Mouse (Mus musculus): ENCODE data around the gene Selenom.
A peak's percentile ranks its signal among the peaks of the same experiment; 100 is the strongest.

Selenom gene

GRCm38 (mm10) chr11:3513291-3513690, 1.2 kb upstream of the Selenom start:
- DNase-seq (ENCODE audit: low spot score in 2 of 2): no peak

GRCm38 (mm10) chr11:3515216-3515615, 732 bp downstream of the Selenom start:
- DNase-seq (ENCODE audit: low spot score in 2 of 2): peak in 1 of 2 experiments; percentile 28

- no peak for DNase-seq (ENCODE audit: low spot score in 2 of 2)
Measured at GRCm38 (mm10) chr11:3515637-3516036, 1.2 kb downstream of the Selenom start.

- DNase-seq (ENCODE audit: low spot score in 2 of 2): no peak
Measured at GRCm38 (mm10) chr11:3516121-3516520, 1.6 kb downstream of the Selenom start.

GRCm38 (mm10) chr11:3516859-3517845, 2.7 kb downstream of the Selenom start:
- DNase-seq (ENCODE audit: low spot score in 2 of 2): peak; percentile 27 to 40

GRCm38 (mm10) chr11:3517846-3518732, 3.6 kb downstream of the Selenom start:
- DNase-seq (ENCODE audit: low spot score in 2 of 2): no peak

- no peak for DNase-seq (ENCODE audit: low spot score in 2 of 2)
Measured at GRCm38 (mm10) chr11:3519051-3519726, 4.7 kb downstream of the Selenom start.

- no peak for DNase-seq (ENCODE audit: low spot score in 2 of 2)
Measured at GRCm38 (mm10) chr11:3519756-3520398, 5.4 kb downstream of the Selenom start.

GRCm38 (mm10) chr11:3520919-3521318, 6.4 kb downstream of the Selenom start:
- DNase-seq (ENCODE audit: low spot score in 2 of 2): no peak

- DNase-seq (ENCODE audit: low spot score in 2 of 2): no peak
Measured at GRCm38 (mm10) chr11:3521339-3522224, 7.1 kb downstream of the Selenom start.

GRCm38 (mm10) chr11:3522285-3523000, 8.0 kb downstream of the Selenom start:
- DNase-seq (ENCODE audit: low spot score in 2 of 2): no peak

GRCm38 (mm10) chr11:3523840-3524582, 9.5 kb downstream of the Selenom start:
- DNase-seq (ENCODE audit: low spot score in 2 of 2): no peak

GRCm38 (mm10) chr11:3525560-3525959, 11.1 kb downstream of the Selenom start:
- DNase-seq (ENCODE audit: low spot score in 2 of 2): no peak

GRCm38 (mm10) chr11:3526207-3526606, 11.7 kb downstream of the Selenom start:
- no peak for DNase-seq (ENCODE audit: low spot score in 2 of 2)

- DNase-seq (ENCODE audit: low spot score in 2 of 2): no peak
Measured at GRCm38 (mm10) chr11:3526979-3527738, 12.7 kb downstream of the Selenom start.

GRCm38 (mm10) chr11:3527766-3528165, 13.3 kb downstream of the Selenom start:
- no peak for DNase-seq (ENCODE audit: low spot score in 2 of 2)

- no peak for DNase-seq (ENCODE audit: low spot score in 2 of 2)
Measured at GRCm38 (mm10) chr11:3528208-3528607, 13.7 kb downstream of the Selenom start.

Data from right cerebral cortex, adult 2 months (tissue).